Mouse (Mus musculus) myocyte (in vitro differentiated cells): ENCODE data around the gene Mast4. TPM values are rescaled to one million over a fixed set of nuclear protein-coding genes. Genes with fewer than 3 reads are reported as not detected.

Experiments used
- H3K27me3 ChIP-seq: one replicate; pipeline ENCODE4 v1.6.1; 2011; ENCODE audit not compliant: control insufficient read depth, insufficient read depth, insufficient read length
- H3K36me3 ChIP-seq: one replicate; pipeline ENCODE4 v1.6.1; 2011; ENCODE audit not compliant: control insufficient read depth, insufficient read depth
- H3K4me2 ChIP-seq: one replicate; pipeline ENCODE4 v1.6.1; 2011; ENCODE audit warnings: low read depth, control low read depth
- H3K4me3 ChIP-seq: one replicate; pipeline ENCODE4 v1.5.1; 2011; ENCODE audit warnings: mild to moderate bottlenecking, control low read depth, moderate library complexity
- H3K79me2 ChIP-seq: one replicate; pipeline ENCODE4 v1.6.1; 2011; ENCODE audit not compliant: control insufficient read depth, insufficient read depth
- H3ac ChIP-seq: one replicate; pipeline ENCODE4 v1.6.1; 2011; ENCODE audit not compliant: control insufficient read depth, insufficient read length
- CEBPB ChIP-seq: IDR thresholded peaks from 2 replicates; pipeline ENCODE4 v1.6.1; 2011; ENCODE audit warnings: mild to moderate bottlenecking, moderate library complexity; ENCODE audit not compliant: poor library complexity, insufficient read depth, severe bottlenecking
- E2F4 ChIP-seq: IDR thresholded peaks from one replicate; pipeline ENCODE4 v1.6.1; 2011; ENCODE audit warnings: mild to moderate bottlenecking, control low read depth, moderate library complexity; ENCODE audit not compliant: insufficient read depth
- MAX ChIP-seq: IDR thresholded peaks from one replicate; pipeline ENCODE4 v1.6.1; 2011; ENCODE audit warnings: low read depth, mild to moderate bottlenecking, control low read depth
- MYOD1 ChIP-seq, 3 experiments: IDR thresholded peaks; one replicate each; pipeline ENCODE4 v1.6.1; 2011; ENCODE audit warnings: control low read depth in 2 of 3, low read depth in 2 of 3, mild to moderate bottlenecking in 2 of 3, moderate library complexity in 1 of 3; ENCODE audit not compliant: insufficient read length in 2 of 3, control insufficient read depth in 1 of 3
- MYOG ChIP-seq, 3 experiments: IDR thresholded peaks; one replicate each; pipeline ENCODE4 v1.6.1; 2011; ENCODE audit warnings: control low read depth in 2 of 3, low read depth in 2 of 3, mild to moderate bottlenecking in 2 of 3; ENCODE audit not compliant: insufficient read length in 2 of 3, control insufficient read depth in 1 of 3, insufficient read depth in 1 of 3
- POLR2A ChIP-seq: IDR thresholded peaks from one replicate; pipeline ENCODE4 v1.6.1; 2011; ENCODE audit warnings: low read depth, mild to moderate bottlenecking, control low read depth, moderate library complexity; ENCODE audit not compliant: insufficient read length
- POLR2AphosphoS2 ChIP-seq: IDR thresholded peaks from one replicate; pipeline ENCODE4 v1.6.1; 2011; ENCODE audit warnings: low read depth, control low read depth; ENCODE audit not compliant: insufficient read length
- REST ChIP-seq: IDR thresholded peaks from one replicate; pipeline ENCODE4 v1.6.1; 2011; ENCODE audit warnings: mild to moderate bottlenecking, control low read depth, moderate library complexity; ENCODE audit not compliant: insufficient read depth, insufficient read length
- SRF ChIP-seq: IDR thresholded peaks from one replicate; pipeline ENCODE4 v1.6.1; 2011; ENCODE audit warnings: low read depth; ENCODE audit not compliant: control insufficient read depth, insufficient read length
- TCF12 ChIP-seq: IDR thresholded peaks from one replicate; pipeline ENCODE4 v1.6.1; 2011; ENCODE audit warnings: mild to moderate bottlenecking, control low read depth; ENCODE audit not compliant: poor library complexity, insufficient read depth, severe bottlenecking
- TCF3 ChIP-seq: IDR thresholded peaks from one replicate; pipeline ENCODE4 v1.6.1; 2011; ENCODE audit warnings: low read depth, control low read depth; ENCODE audit not compliant: insufficient read length
- USF1 ChIP-seq: IDR thresholded peaks from one replicate; pipeline ENCODE4 v1.6.1; 2011; ENCODE audit warnings: low read depth, mild to moderate bottlenecking, control low read depth, moderate library complexity
- polyA plus RNA-seq: library from polyadenylated mRNA; unstranded; fragments of >200 nt; fragmentation: generic; extraction: Trizol; gene quantifications from one replicate; pipeline ENCODE4 v1.2.1, GENCODE M21; 2012; ENCODE audit warnings: missing spikeins

Mast4 gene
- polyA plus RNA-seq, 1 experiment, result 15.0 TPM

DNA sequence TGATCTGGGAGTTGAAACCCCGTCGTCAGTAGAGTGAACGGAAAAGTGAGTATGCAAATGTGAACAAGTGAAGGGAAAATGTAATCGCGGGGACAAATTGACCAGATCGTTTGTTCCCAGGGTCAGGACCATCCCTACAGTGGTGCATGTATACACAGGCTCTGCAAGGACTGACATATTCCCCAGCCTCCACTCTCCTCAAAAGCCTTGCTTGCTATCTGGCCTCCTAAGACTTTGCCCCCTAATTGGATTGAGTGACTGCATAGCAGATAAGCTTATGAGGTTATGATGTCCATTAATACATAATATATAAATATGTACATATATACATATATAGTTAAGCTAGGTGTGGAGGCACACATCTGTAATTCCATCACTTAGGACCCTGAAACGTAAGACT lies 388.8 kb downstream of the Mast4 start:
- no peaks in the 10 kb centered on the region for H3K36me3 ChIP-seq
- peaks cover 51% of the 10 kb centered on the region for H3K79me2 ChIP-seq
- H3K4me3 ChIP-seq, result no peak overlapping the region
- TF ChIP-seq CEBPB (no peak), MYOD1 (IDR thresholded peaks at IDR 0.05; ENCODE audit: control insufficient read depth in 1 of 3, insufficient read length in 2 of 3, low read depth in 2 of 3) (no peak), MYOG (IDR thresholded peaks at IDR 0.05; ENCODE audit: control insufficient read depth in 1 of 3, insufficient read depth in 1 of 3, insufficient read length in 2 of 3, low read depth in 2 of 3) (no peak), USF1 (no peak), MAX (no peak), POLR2A (no peak), TCF12 (no peak), TCF3 (no peak), REST (no peak), SRF (no peak), E2F4 (no peak)
- H3K27me3 ChIP-seq, result no peaks in the 10 kb centered on the region
- H3K4me2 ChIP-seq, result no peak overlapping the region
- H3ac ChIP-seq, result no peak overlapping the region

DNA sequence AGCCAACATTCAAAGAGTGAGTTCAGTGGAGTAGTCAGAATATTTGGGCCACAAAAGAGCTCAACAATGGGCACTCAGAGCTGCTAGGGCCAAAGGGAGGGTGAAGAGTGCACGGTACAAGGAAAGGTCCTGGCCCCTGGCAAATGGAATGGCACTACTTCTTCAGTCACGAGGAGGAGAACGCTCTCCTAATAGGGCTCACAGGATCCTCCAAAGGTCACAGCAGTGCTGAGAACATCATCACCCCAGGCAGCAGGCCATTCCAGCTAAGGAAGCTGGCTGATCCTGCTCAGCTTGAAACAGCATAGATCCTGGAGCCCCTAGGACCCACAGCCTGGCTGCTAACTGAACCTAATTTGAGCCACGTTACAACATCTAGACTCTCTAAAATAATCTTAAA lies 389.8 kb downstream of the Mast4 start:
- Histone ChIP-seq H3K4me3 (no peak overlapping the region), H3K4me2 (no peak overlapping the region), H3K36me3 (no peaks in the 10 kb centered on the region), H3K79me2 (peaks cover 44% of the 10 kb centered on the region), H3ac (no peak overlapping the region), H3K27me3 (no peaks in the 10 kb centered on the region)
- TF ChIP-seq E2F4, result no peak
- no peak for TF ChIP-seq SRF
- TF ChIP-seq MAX, result no peak
- no peak for TF ChIP-seq CEBPB
- TF ChIP-seq MYOD1 (IDR thresholded peaks at IDR 0.05; ENCODE audit: control insufficient read depth in 1 of 3, insufficient read length in 2 of 3, low read depth in 2 of 3), result no peak
- TF ChIP-seq POLR2A, result no peak
- TF ChIP-seq POLR2AphosphoS2, result no peak
- TF ChIP-seq USF1, result no peak

DNA sequence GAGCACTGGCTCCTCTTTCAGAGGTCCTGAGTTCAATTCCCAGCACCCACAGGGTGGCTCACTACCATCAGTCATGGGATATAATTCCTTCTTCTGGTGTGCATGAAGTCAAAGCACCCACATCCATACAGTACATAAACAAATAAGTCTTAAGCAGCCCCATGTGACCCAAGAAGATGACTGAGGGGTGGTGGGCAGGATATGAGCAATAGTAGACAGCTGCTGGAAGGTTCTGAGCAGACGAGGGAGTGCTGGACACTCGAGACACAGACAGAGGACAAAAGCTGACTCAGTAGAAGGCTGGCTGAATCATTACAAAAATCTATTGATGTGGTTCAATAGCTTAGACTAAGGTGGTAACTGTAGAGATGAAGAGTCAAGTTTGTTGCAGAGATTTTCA lies 391.7 kb downstream of the Mast4 start:
- Histone ChIP-seq H3K4me3 (no peak overlapping the region), H3ac (no peak overlapping the region), H3K79me2 (peaks cover 33% of the 10 kb centered on the region), H3K36me3 (no peaks in the 10 kb centered on the region), H3K4me2 (peak overlapping the region; percentile 27), H3K27me3 (no peaks in the 10 kb centered on the region)
- TF ChIP-seq MAX (no peak), TCF3 (no peak), SRF (no peak), POLR2AphosphoS2 (no peak), MYOD1 (IDR thresholded peaks at IDR 0.05; ENCODE audit: control insufficient read depth in 1 of 3, insufficient read length in 2 of 3, low read depth in 2 of 3) (peak in 2 of 3 experiments; percentile 48 to 80), USF1 (peak; percentile 95), TCF12 (peak; percentile 45), CEBPB (peak; percentile 46; the same call in 1 of the 2 replicates)

DNA sequence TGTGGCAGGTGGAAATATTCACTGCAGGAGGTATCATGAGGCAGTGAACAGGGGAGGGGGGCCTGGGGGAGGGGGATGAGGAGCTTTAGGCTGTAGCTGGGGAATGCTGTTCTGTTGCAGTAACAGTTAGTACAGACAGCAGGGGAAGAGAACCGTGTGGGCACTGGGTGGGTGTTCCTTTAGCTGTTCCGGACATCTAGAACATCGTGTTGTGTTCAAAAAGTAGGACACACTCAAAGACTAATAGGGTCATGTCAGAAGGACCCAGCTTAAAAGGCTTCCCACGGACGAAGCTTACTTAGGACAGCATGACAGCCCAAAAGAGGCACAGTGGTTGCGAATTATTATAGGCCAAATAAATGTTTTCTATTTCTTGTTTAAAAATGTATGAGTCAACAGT lies 393.8 kb downstream of the Mast4 start:
- peaks cover 26% of the 10 kb centered on the region for H3K79me2 ChIP-seq
- H3K36me3 ChIP-seq, result no peaks in the 10 kb centered on the region
- H3K4me3 ChIP-seq, result no peak overlapping the region
- H3ac ChIP-seq, result no peak overlapping the region
- H3K4me2 ChIP-seq, result no peak overlapping the region
- TF ChIP-seq CEBPB, result no peak
- H3K27me3 ChIP-seq, result no peaks in the 10 kb centered on the region

DNA sequence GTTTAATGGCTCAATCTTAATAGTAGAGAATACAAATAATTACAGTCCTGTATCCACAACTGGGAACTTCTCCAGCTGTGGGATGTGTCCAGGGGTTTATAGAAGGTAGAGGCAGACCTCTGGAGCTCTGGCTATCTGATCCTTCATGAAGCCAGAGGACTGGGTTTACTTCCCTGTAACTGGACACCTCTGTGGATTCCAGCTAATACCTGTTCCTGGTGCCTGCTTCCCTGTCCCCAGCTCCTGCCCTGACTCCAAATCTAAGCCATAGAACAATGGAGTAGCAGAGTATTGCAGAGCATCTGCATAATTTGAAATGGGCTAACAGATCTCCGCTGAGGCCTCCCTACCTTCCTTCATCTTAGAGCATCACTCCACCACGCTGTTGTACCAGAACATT lies 398.1 kb downstream of the Mast4 start:
- TF ChIP-seq CEBPB (no peak), MAX (no peak), TCF12 (no peak), REST (no peak), POLR2A (no peak), TCF3 (no peak), POLR2AphosphoS2 (no peak), MYOG (IDR thresholded peaks at IDR 0.05; ENCODE audit: control insufficient read depth in 1 of 3, insufficient read depth in 1 of 3, insufficient read length in 2 of 3, low read depth in 2 of 3) (no peak), USF1 (no peak), E2F4 (no peak), MYOD1 (IDR thresholded peaks at IDR 0.05; ENCODE audit: control insufficient read depth in 1 of 3, insufficient read length in 2 of 3, low read depth in 2 of 3) (no peak), SRF (no peak)
- no peak overlapping the region for H3K4me3 ChIP-seq
- H3ac ChIP-seq, result no peak overlapping the region

More for the DNA sequence above, 398.1 kb downstream of the Mast4 start:
- H3K27me3 ChIP-seq, result no peaks in the 10 kb centered on the region
- H3K79me2 ChIP-seq, result peaks cover 13% of the 10 kb centered on the region
- H3K36me3 ChIP-seq, result no peaks in the 10 kb centered on the region
- H3K4me2 ChIP-seq, result peak overlapping the region; percentile 27
